ENCODE assay signal across 12 mouse cellular contexts in the genomic region with DNA sequence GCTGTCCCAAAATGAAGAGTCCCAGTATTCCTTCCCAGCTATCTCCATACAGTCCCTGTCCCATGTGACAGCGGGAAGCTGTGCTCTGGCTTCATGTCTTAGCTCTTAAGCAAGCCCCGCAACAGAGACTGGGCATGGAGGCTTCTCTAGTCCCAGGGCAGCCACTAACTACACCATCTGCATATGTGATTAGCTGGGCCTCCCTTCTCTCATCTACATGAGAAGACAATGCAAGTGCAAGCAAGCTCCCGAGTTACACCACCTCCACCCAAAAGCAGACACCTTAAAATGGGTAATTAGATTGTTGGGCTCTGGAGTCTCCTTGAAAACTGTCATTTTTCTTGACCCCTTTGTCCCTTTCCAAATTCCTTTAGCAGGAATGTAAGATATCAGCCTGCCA. TPM values are rescaled to one million over a fixed set of nuclear protein-coding genes. Genes with fewer than 3 reads are reported as not detected.
DNase-seq lines count a peak whose midpoint lies in the region; ATAC-seq and TF ChIP-seq lines count a peak whose summit lies in the region.
"Had no signal": no experiment of that assay in that cellular context is flagged by ENCODE, and none has a peak within 500 bp of the region (broad histone marks: within the 10 kb centered on the region; RNA-seq: fewer than 3 reads in every experiment).

No protein-coding gene starts in this region.

- no peaks in the 10 kb centered on the region for H3K36me3 ChIP-seq in heart, embryonic 14.5 days (ENCODE audit: control insufficient read depth, insufficient read depth, low read length)
- H3K36me3 ChIP-seq in G1E (replicated peaks): peaks cover 44% of the 10 kb centered on the region
- H3K36me3 ChIP-seq in hindbrain, embryonic 14.5 days (replicated peaks; ENCODE audit: control insufficient read depth, insufficient read depth): no peaks in the 10 kb centered on the region
- no peaks in the 10 kb centered on the region for H3K36me3 ChIP-seq in midbrain, embryonic 16.5 days (ENCODE audit: control insufficient read depth, insufficient read depth, low read length)

- no peaks in the 10 kb centered on the region for H3K27me3 ChIP-seq in heart, embryonic 14.5 days (ENCODE audit: control insufficient read depth, insufficient read depth, low read length)
- no peaks in the 10 kb centered on the region for H3K27me3 ChIP-seq in G1E (ENCODE audit: insufficient read depth, low read length)
- no peaks in the 10 kb centered on the region for H3K27me3 ChIP-seq in hindbrain, embryonic 14.5 days (ENCODE audit: control insufficient read depth, insufficient read depth, low read length)
- no peaks in the 10 kb centered on the region for H3K27me3 ChIP-seq in midbrain, embryonic 16.5 days (ENCODE audit: control insufficient read depth, insufficient read depth, low read depth, low read length)

- no peak overlapping the region for H3K9ac ChIP-seq in heart, embryonic 14.5 days (ENCODE audit: low read length)
- H3K9ac ChIP-seq in hindbrain, embryonic 14.5 days: no peak overlapping the region
- no peak overlapping the region; the same call in 1 of the 2 replicates for H3K9ac ChIP-seq in midbrain, embryonic 16.5 days (ENCODE audit: low read depth, low read length)

- no peak for ATAC-seq in heart, embryonic 14.5 days (ENCODE audit: insufficient number of reproducible peaks, insufficient read depth, low FRiP score, low read depth)
- ATAC-seq in G1E (ENCODE audit: extremely low read depth, insufficient number of reproducible peaks, low FRiP score, poor library complexity, severe bottlenecking): no peak
- no peak for ATAC-seq in hindbrain, embryonic 14.5 days (ENCODE audit: low FRiP score)
- no peak for ATAC-seq in midbrain, embryonic 16.5 days

- no peak for TF ChIP-seq CTCF in G1E (IDR thresholded peaks at IDR 0.05; ENCODE audit: low read depth, low read length)

- DNase-seq in heart, adult 18-20 months: no peak
- no peak for DNase-seq in G1E (ENCODE audit: low spot score)
- DNase-seq in hindbrain, embryonic 14.5 days (ENCODE audit: low spot score): no peak
- DNase-seq in right cerebral cortex, postnatal 10 days (ENCODE audit: low spot score in 2 of 2): no peak
- DNase-seq in layer of hippocampus, adult 9-10 months (ENCODE audit: low spot score): no peak
- DNase-seq in retina, embryonic 14.5 days (ENCODE audit: low spot score): no peak
- DNase-seq: gastrocnemius, postnatal 14 days; kidney, adult 18-20 months; lung, adult 2 months; right cerebral cortex, postnatal 4 days had no signal

- no peak overlapping the region for H3K4me3 ChIP-seq in heart, embryonic 14.5 days (ENCODE audit: control insufficient read depth in 1 of 2, insufficient read depth in 1 of 2, low read depth in 1 of 2, low read length in 2 of 2)
- H3K4me3 ChIP-seq in G1E (ENCODE audit: low read depth, low read length): peak overlapping the region; percentile 36; the same call in 1 of the 2 replicates
- no peak overlapping the region for H3K4me3 ChIP-seq in hindbrain, embryonic 14.5 days (replicated peaks; ENCODE audit: low read length)
- no peak overlapping the region for H3K4me3 ChIP-seq in midbrain, embryonic 16.5 days (ENCODE audit: low read depth, low read length)

- no peaks in the 10 kb centered on the region for H3K9me3 ChIP-seq in heart, embryonic 14.5 days (ENCODE audit: control insufficient read depth, low read length)
- no peaks in the 10 kb centered on the region for H3K9me3 ChIP-seq in G1E (replicated peaks)
- H3K9me3 ChIP-seq in hindbrain, embryonic 14.5 days (ENCODE audit: control insufficient read depth, low read length): no peaks in the 10 kb centered on the region
- no peaks in the 10 kb centered on the region for H3K9me3 ChIP-seq in midbrain, embryonic 16.5 days (replicated peaks; ENCODE audit: control insufficient read depth, low read length, poor library complexity, severe bottlenecking)

- H3K4me1 ChIP-seq in heart, embryonic 14.5 days (ENCODE audit: control insufficient read depth in 2 of 2, insufficient read depth in 2 of 2, low read length in 2 of 2): peaks cover 17 to 26% of the 10 kb centered on the region in 2 experiments
- peaks cover 65% of the 10 kb centered on the region for H3K4me1 ChIP-seq in G1E (ENCODE audit: insufficient read depth, low read depth, low read length)
- H3K4me1 ChIP-seq in hindbrain, embryonic 14.5 days (replicated peaks; ENCODE audit: control insufficient read depth, insufficient read depth, low read length): peaks cover 19% of the 10 kb centered on the region
- H3K4me1 ChIP-seq in midbrain, embryonic 16.5 days (ENCODE audit: control insufficient read depth, insufficient read depth, low read length): peaks cover 15% of the 10 kb centered on the region

- peak overlapping the region; percentile 84; the same call in 1 of the 2 replicates for H3K4me2 ChIP-seq in heart, embryonic 14.5 days (ENCODE audit: low read length)
- H3K4me2 ChIP-seq in hindbrain, embryonic 14.5 days (replicated peaks): peak overlapping the region; percentile 66
- peak overlapping the region; percentile 59 for H3K4me2 ChIP-seq in midbrain, embryonic 16.5 days (ENCODE audit: low read length)

- WGBS in heart, embryonic 14.5 days: 74% methylated on average over 3 of the region's 3 CpGs
- 36% methylated on average over 3 of the region's 3 CpGs for WGBS in hindbrain, embryonic 14.5 days
- 61% methylated on average over 3 of the region's 3 CpGs for WGBS in midbrain, embryonic 16.5 days

- H3K27ac ChIP-seq in heart, embryonic 14.5 days (replicated peaks in 1 of 2; ENCODE audit: control insufficient read depth in 1 of 2, insufficient read depth in 1 of 2, low read depth in 2 of 2, low read length in 2 of 2): no peak overlapping the region
- H3K27ac ChIP-seq in hindbrain, embryonic 14.5 days: no peak overlapping the region
- H3K27ac ChIP-seq in midbrain, embryonic 16.5 days (ENCODE audit: low read length): no peak overlapping the region

RNA-seq across cellular contexts. Expression of gene Uck2, which starts 3.0 kb away (rescaled TPM):
- 39.2 TPM in 2 replicates for polyA plus RNA-seq in heart, embryonic 14.5 days (2014; fragmentation: Nextera tagmentation; extraction: Ambion mirVana)
- total RNA-seq in heart, adult 18-20 months (2021): 10 to 100 TPM; 41.8 to 43.8 TPM
- 465 and 522 TPM in 2 replicates for total RNA-seq in G1E (2014; fragmentation: Nextera tagmentation)
- total RNA-seq in G1E (2017): 182 and 249 TPM in 2 replicates
- 555 and 575 TPM in 2 replicates for polyA plus RNA-seq in G1E (2012)
- 48.8 and 49.6 TPM in 2 replicates for polyA plus RNA-seq in hindbrain, embryonic 14.5 days (2014; fragmentation: Nextera tagmentation; extraction: Ambion mirVana)
- polyA plus RNA-seq in midbrain, embryonic 16.5 days (2015; fragmentation: Nextera tagmentation; extraction: Ambion mirVana): 48.9 and 52.3 TPM in 2 replicates

RNA-seq across cellular contexts. Expression of gene Tmco1, which starts 26.1 kb away (rescaled TPM):
- 85.6 and 90.1 TPM in 2 replicates for polyA plus RNA-seq in heart, embryonic 14.5 days (2014; fragmentation: Nextera tagmentation; extraction: Ambion mirVana)
- 10 to 100 TPM; 83.6 to 99.6 TPM for total RNA-seq in heart, adult 18-20 months (2021)
- 66.0 and 68.2 TPM in 2 replicates for total RNA-seq in G1E (2014; fragmentation: Nextera tagmentation)
- 104 and 121 TPM in 2 replicates for total RNA-seq in G1E (2017)
- polyA plus RNA-seq in G1E (2012): 10.8 and 12.8 TPM in 2 replicates
- polyA plus RNA-seq in hindbrain, embryonic 14.5 days (2014; fragmentation: Nextera tagmentation; extraction: Ambion mirVana): 67.8 and 72.0 TPM in 2 replicates
- polyA plus RNA-seq in midbrain, embryonic 16.5 days (2015; fragmentation: Nextera tagmentation; extraction: Ambion mirVana): 81.2 and 84.4 TPM in 2 replicates

Comparison
In these comparisons a context has a peak if more than half of its experiments do, and no peak if none do; other contexts are left out.
1. RNA of gene Uck2, which starts 3.0 kb away (polyA plus RNA-seq): 555 to 575 TPM in G1E; 48.8 to 49.6 TPM in hindbrain, embryonic 14.5 days, 48.9 to 52.3 TPM in midbrain, embryonic 16.5 days and 39.2 TPM in heart, embryonic 14.5 days; every median in the first group is over 10 times any median in the second.
2. Peak in every context shown above with its lines, with median percentiles within 50 percentile points of each other: H3K4me2 ChIP-seq.